Mouse (Mus musculus) frontal cortex, adult (tissue): ENCODE data around the gene Psmd6.
A peak's percentile ranks its signal among the peaks of the same experiment; 100 is the strongest.

Experiments
- ATAC-seq: cut with Nextera tagmentation; 2 replicates; pipeline ENCODE4 v1.9.2; 2017; ENCODE audit warnings: mild to moderate bottlenecking, moderate library complexity, mixed read lengths; ENCODE audit not compliant: low TSS enrichment

Gene Psmd6

GRCm38 (mm10) chr14:14064486-14065141, 56.2 kb downstream of the Psmd6 start:
- peak; percentile 20 for ATAC-seq

GRCm38 (mm10) chr14:14063382-14063781, 57.4 kb downstream of the Psmd6 start:
- no peak for ATAC-seq

- ATAC-seq = no peak
Measured at GRCm38 (mm10) chr14:14062531-14063245, 58.1 kb downstream of the Psmd6 start.
